Mouse (Mus musculus) inflammation-experienced regulatory T-cells, adult 6 months (primary cell): ENCODE data around the gene Pip5k1b. TPM values are rescaled to one million over a fixed set of nuclear protein-coding genes. Genes with fewer than 3 reads are reported as not detected.

ENCODE experiments used
- ATAC-seq: one replicate; pipeline ENCODE4 v1.8.0; 2017
- polyA plus RNA-seq, 3 experiments: library from polyadenylated mRNA; unstranded; fragments of 100-300 nt; shearing (Covaris generic); gene quantifications; one replicate each; pipeline ENCODE4 v1.2.1; 2017

Gene Pip5k1b
- polyA plus RNA-seq, 3 experiments from 2014 or later = 0.36 to 9.4 (median 6.9) TPM

GRCm38 (mm10) chr19:24253657-24254260 lies 301.9 kb downstream of the Pip5k1b start:
- ATAC-seq = no peak

DNA sequence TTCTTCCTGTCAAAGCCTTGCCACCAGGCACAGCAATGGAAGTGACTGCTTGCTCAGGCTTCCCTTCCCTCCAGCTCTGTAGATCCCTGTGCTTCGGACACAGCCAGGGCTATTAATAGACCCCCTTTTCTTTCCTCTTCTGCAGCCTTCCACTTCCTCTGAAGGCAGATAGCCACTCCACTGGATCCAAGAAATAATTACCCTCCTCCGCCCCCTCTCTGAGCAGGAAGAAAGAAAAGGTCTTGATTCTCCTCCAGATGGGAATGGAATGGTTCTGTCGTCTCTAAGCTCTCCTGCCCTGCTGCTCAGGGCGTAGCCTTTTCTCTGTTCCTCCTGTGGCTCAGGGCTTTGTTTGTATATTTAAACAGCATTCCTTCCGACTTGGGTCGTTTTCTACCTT lies 303.8 kb downstream of the Pip5k1b start:
- ATAC-seq = no peak

Other genes starting within 250 kb of the Pip5k1b start
- gene Fam122a, start 78.5 kb downstream of the Pip5k1b start, polyA plus RNA-seq = 1 to 10 TPM; 3.0 to 5.4 (median 5.1) TPM
- gene Tmem252, start 118.1 kb upstream of the Pip5k1b start, polyA plus RNA-seq = not detected